Mouse (Mus musculus) erythroid progenitor cell, adult 5-6 weeks (primary cell): ENCODE data around the gene Mstn. TPM values are rescaled to one million over a fixed set of nuclear protein-coding genes. Genes with fewer than 3 reads are reported as not detected.

ENCODE experiments used
- ATAC-seq: replicated peaks from 2 replicates; pipeline ENCODE4 v1.8.0; 2016; ENCODE audit warnings: moderate number of reproducible peaks, mild to moderate bottlenecking, moderate TSS enrichment, inconsistent platforms; ENCODE audit not compliant: poor library complexity, low FRiP score, severe bottlenecking
- total RNA-seq, 2 experiments: library from RNA; stranded (forward) in 1 of 2; stranded (reverse) in 1 of 2; fragments of 150-400 nt in 1 of 2; fragments of 186-747, 209-891 nt in 1 of 2; gene quantifications; 2 replicates each; pipeline versions ENCODE4 v1.2.3 to v1.2.4; 2015 to 2017; ENCODE audit warnings: low replicate concordance in 2 of 2

The Mstn gene
- not detected in 2 replicates for total RNA-seq (2015; ENCODE audit: low replicate concordance)
- not detected in 2 replicates for total RNA-seq (2017; ENCODE audit: low replicate concordance)

GRCm38 (mm10) chr1:53061340-53061739 is at the start of gene Mstn:
Mstn (plus strand) TSS chr1:53061640.
- no peak for ATAC-seq

- no peak for ATAC-seq
Measured at GRCm38 (mm10) chr1:53014716-53015115, 46.7 kb upstream of the Mstn start.

- ATAC-seq, result no peak
Measured at GRCm38 (mm10) chr1:53015606-53016005, 45.8 kb upstream of the Mstn start.

GRCm38 (mm10) chr1:53018746-53019505 is 42.5 kb upstream of the Mstn start:
- ATAC-seq, result no peak

GRCm38 (mm10) chr1:53020079-53020478 is 41.4 kb upstream of the Mstn start, which contains the start of gene 1700019D03Rik:
1700019D03Rik (minus strand) TSS chr1:53020179.
- ATAC-seq, result no peak

- ATAC-seq, result no peak
Measured at GRCm38 (mm10) chr1:53032550-53032949, 28.9 kb upstream of the Mstn start.

- ATAC-seq, result no peak
Measured at GRCm38 (mm10) chr1:53037443-53037871, 24.0 kb upstream of the Mstn start.

- no peak for ATAC-seq
Measured at GRCm38 (mm10) chr1:53049763-53050427, 11.5 kb upstream of the Mstn start.

- no peak for ATAC-seq
Measured at GRCm38 (mm10) chr1:53053087-53054022, 8.1 kb upstream of the Mstn start.

- no peak for ATAC-seq
Measured at GRCm38 (mm10) chr1:53059106-53059505, 2.3 kb upstream of the Mstn start.

- no peak for ATAC-seq
Measured at GRCm38 (mm10) chr1:53060499-53060898, 941 bp upstream of the Mstn start.

GRCm38 (mm10) chr1:53061871-53062608 is 600 bp downstream of the Mstn start:
- ATAC-seq, result no peak

GRCm38 (mm10) chr1:53063921-53064320 is 2.5 kb downstream of the Mstn start:
- ATAC-seq, result no peak

GRCm38 (mm10) chr1:53069726-53070514 is 8.5 kb downstream of the Mstn start:
- no peak for ATAC-seq

- no peak for ATAC-seq
Measured at GRCm38 (mm10) chr1:53070664-53071175, 9.3 kb downstream of the Mstn start.

- no peak for ATAC-seq
Measured at GRCm38 (mm10) chr1:53076656-53077055, 15.2 kb downstream of the Mstn start.

- no peak for ATAC-seq
Measured at GRCm38 (mm10) chr1:53079876-53080275, 18.4 kb downstream of the Mstn start.

- no peak for ATAC-seq
Measured at GRCm38 (mm10) chr1:53080603-53081002, 19.2 kb downstream of the Mstn start.
